Mouse (Mus musculus) T-helper 1 cell (primary cell): ENCODE data around the gene Cldn34a.
"Not testable (repeated sequence)": the region's sequence is repeated elsewhere in the genome, so short reads cannot be mapped to it uniquely, and the experiment has no call there.

Source experiments
- in situ Hi-C: fragments of 300-600 bp; cut with MboI, MseI; formaldehyde crosslinking; loops from one replicate; pipeline ENCODE4 v1.15.1; 2025; ENCODE audit warnings: high pct_unique_total_duplicates

The Cldn34a gene

DNA sequence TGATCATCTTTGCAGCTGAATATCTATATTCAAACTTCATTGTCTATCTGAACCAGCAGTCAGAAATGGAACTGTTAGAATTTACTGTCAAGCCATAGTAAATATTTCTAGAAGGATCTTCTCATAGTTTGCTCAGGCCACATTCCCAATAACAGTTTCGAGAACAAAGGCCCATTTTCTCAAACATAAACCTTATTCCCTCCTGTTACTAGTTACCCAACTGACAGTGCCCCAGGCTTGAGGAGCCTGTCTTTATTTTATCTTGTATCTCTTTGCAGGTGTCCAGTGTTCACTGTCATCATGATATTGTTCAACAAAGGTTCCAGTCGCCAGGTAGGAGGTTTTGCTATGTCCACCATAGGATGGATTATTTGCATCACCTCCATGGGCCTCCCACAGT, at the start of gene Cldn34a:
Gene Cldn34a, plus strand, starts transcription at position 301 of the 400 bp plus-strand sequence.
- in situ Hi-C loops: no loop called here

GRCm38 (mm10) chrX:152518611-152519010, 44.5 kb upstream of the Cldn34a start:
- in situ Hi-C loops: not testable (repeated sequence)

- in situ Hi-C loops: no loop called here
Observed at GRCm38 (mm10) chrX:152545736-152546135, 17.4 kb upstream of the Cldn34a start.

- in situ Hi-C loops: no loop called here
Observed at GRCm38 (mm10) chrX:152548180-152548579, 15.0 kb upstream of the Cldn34a start.

DNA sequence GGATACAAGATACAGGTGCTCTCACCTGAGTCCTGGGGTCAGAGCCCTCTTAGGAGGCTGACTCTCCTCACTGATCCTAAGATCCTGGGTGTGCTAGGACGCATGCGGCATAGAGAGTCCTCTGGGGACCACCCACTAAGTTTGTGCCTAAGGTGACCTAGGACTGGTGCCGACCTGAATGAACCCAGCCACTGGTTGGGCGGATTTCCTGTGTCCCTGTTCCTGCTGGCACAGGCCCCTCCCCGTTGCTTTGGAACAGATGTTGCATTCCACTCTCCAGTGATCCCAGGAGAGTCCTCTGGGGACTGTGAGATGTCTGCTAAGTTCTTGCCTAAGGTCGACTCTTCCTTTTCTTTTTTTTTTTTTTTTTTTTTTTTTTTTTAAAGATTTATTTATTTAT, 5.7 kb upstream of the Cldn34a start:
- in situ Hi-C loops: no loop called here
